Mouse (Mus musculus) macrophage (primary cell): ENCODE measurements at regions not wholly inside any gene's neighbourhood (a gene's known extent, or its start where the extent isn't known, plus 50 kb on each side); places are given as distances from the start of the nearest gene placed in this dataset.
"Not testable (repeated sequence)": the region's sequence is repeated elsewhere in the genome, so short reads cannot be mapped to it uniquely, and the experiment has no call there.

ENCODE experiments used
- H3K27ac ChIP-seq: fragments of 350-480 bp; formaldehyde crosslinking; 2 replicates; pipeline ENCODE4 v1.9.0; 2021
- H3K36me3 ChIP-seq: fragments of 350-480 bp; formaldehyde crosslinking; 2 replicates; pipeline ENCODE4 v1.9.0; 2021; ENCODE audit errors: inconsistent target
- H3K4me3 ChIP-seq: fragments of 350-480 bp; formaldehyde crosslinking; 2 replicates; pipeline ENCODE4 v1.9.0; 2021; ENCODE audit errors: inconsistent target
- H3K79me2 ChIP-seq: fragments of 350-480 bp; formaldehyde crosslinking; 2 replicates; pipeline ENCODE4 v1.9.0; 2021; ENCODE audit errors: inconsistent target
- WGBS: methylation state at CpG from one replicate; pipeline ENCODE4 v1.1.7; 2026; ENCODE audit warnings: inconsistent platforms; ENCODE audit not compliant: missing documents; 5-methylcytosine and 5-hydroxymethylcytosine counted together

- Histone ChIP-seq H3K27ac (no peak overlapping the region), H3K36me3 (no peaks in the 10 kb centered on the region), H3K4me3 (no peak overlapping the region), H3K79me2 (no peaks in the 10 kb centered on the region)
- 15% methylated on average over 13 of the region's 13 CpGs for WGBS
These were observed 54.4 kb upstream of the Lrpprc start for GRCm38 (mm10) chr17:84844950-84845349.

- Histone ChIP-seq H3K36me3 (no peaks in the 10 kb centered on the region), H3K4me3 (no peak overlapping the region), H3K27ac (no peak overlapping the region), H3K79me2 (no peaks in the 10 kb centered on the region)
- 90% methylated on average over 9 of the region's 9 CpGs for WGBS
These were observed 55.6 kb upstream of the Lrpprc start for GRCm38 (mm10) chr17:84846141-84846540.

DNA sequence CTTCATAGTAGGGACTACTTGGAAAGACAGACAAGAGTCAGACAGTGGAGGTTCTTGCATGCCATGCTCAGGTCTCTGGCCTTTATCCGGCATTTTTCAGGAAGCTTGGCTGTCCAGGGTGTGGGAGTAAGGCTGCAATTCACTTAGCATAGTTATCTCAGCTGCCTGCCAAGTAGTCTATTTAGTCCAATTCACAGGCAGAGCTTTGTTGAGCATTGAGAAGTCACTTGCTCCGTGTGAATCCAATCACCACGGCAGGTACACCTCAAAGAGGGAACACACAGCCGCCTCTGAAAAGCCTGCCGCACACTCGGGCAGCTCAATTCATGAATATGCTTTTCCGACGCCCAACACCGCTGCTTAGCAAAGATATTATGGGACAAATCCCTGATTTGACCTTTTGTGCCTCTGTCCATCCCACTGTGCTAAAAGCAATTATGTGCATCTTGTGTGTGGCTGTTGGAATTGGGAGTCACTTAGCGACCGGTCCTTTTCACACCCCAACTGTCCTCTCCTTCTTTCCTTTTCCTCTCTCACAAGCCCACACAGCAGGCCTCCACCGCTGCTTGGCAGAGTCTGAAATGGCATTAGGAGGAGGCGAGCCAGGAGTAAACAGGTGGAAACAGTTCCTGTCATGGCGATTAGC lies 57.9 kb upstream of the Lrpprc start:
- no peaks in the 10 kb centered on the region for H3K36me3 ChIP-seq
- H3K79me2 ChIP-seq: no peaks in the 10 kb centered on the region
- H3K4me3 ChIP-seq: no peak overlapping the region
- H3K27ac ChIP-seq: no peak overlapping the region
- WGBS: 92% methylated on average over 9 of the region's 14 CpGs

DNA sequence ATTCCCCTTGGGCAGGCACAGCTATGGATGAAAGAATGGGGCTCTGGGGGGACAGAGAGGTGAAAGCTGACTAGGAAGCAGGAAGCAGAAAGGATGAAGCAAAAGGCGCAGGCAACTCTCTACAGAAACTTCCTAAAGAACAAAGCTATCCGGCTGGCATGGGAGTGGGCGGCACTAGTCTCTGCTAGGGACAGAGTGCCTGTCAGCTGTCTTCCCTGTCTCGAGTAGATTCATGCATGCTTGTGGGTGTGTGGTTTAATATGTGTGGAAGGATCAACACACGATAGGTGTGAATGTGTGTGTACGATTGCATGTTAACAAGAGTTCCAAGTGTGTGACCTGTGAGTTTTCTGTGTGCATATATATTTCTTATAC lies 58.4 kb upstream of the Lrpprc start:
- H3K4me3 ChIP-seq: no peak overlapping the region
- H3K27ac ChIP-seq: no peak overlapping the region
- 89% methylated on average over 6 of the region's 6 CpGs for WGBS
- H3K36me3 ChIP-seq: no peaks in the 10 kb centered on the region
- no peaks in the 10 kb centered on the region for H3K79me2 ChIP-seq

GRCm38 (mm10) chr17:84850464-84850863 lies 59.9 kb upstream of the Lrpprc start:
- no peaks in the 10 kb centered on the region for H3K36me3 ChIP-seq
- no peak overlapping the region for H3K27ac ChIP-seq
- WGBS: 20% methylated on average over 5 of the region's 5 CpGs

DNA sequence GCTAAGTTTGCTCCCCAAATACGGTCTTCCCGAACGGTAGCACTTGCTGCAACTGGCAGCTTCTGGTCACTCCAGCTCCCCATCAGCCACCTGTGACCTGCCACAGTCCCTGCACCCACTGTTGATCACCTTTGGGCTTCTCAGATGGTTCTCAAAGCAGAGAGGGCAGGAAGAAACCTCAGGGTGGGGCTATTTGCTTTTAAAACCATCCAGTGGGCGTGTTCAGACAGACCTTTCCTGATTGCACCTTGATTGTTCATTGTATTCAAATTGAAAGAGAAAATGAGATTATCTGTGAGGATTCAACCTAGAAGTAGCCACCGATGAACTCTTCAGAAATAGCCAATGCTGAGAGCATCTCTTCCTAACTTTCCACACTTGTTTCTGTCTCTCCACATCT lies 60.3 kb upstream of the Lrpprc start:
- 71% methylated on average over 5 of the region's 5 CpGs for WGBS
- Histone ChIP-seq H3K4me3 (no peak overlapping the region), H3K79me2 (no peaks in the 10 kb centered on the region), H3K36me3 (no peaks in the 10 kb centered on the region), H3K27ac (no peak overlapping the region)

More at GRCm38 (mm10) chr17:84850464-84850863, 59.9 kb upstream of the Lrpprc start:
- Histone ChIP-seq H3K79me2 (no peaks in the 10 kb centered on the region), H3K4me3 (no peak overlapping the region)

DNA sequence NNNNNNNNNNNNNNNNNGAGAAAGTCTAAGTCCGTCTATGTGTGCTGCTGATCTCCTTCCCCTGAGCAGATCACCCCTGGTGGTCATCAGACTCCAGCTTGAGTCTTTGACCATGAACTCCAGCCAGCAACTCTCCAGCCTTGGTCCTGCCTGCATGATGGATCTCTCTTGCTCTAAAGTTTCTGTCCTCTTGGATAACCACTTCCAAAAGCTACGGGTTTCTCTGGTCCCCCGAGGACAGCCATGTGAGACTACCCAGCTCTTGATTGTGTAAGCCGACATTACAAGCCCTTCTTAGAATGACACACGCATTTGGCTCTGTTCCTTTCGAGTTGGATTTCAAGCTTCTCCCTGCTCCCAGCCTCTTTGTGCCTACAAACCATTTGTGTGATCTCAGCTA lies 66.4 kb upstream of the Lrpprc start:
- Histone ChIP-seq H3K27ac (no peak overlapping the region), H3K4me3 (no peak overlapping the region), H3K36me3 (no peaks in the 10 kb centered on the region), H3K79me2 (no peaks in the 10 kb centered on the region)
- WGBS: 85% methylated on average over 6 of the region's 6 CpGs

GRCm38 (mm10) chr17:84858830-84859229 lies 68.2 kb upstream of the Lrpprc start:
- no peaks in the 10 kb centered on the region for H3K36me3 ChIP-seq
- no peak overlapping the region for H3K4me3 ChIP-seq
- H3K79me2 ChIP-seq: no peaks in the 10 kb centered on the region
- 48% methylated on average over 4 of the region's 4 CpGs for WGBS
- no peak overlapping the region for H3K27ac ChIP-seq

- H3K36me3 ChIP-seq: no peaks in the 10 kb centered on the region
- WGBS: 5% methylated on average over 8 of the region's 8 CpGs
- no peak overlapping the region for H3K4me3 ChIP-seq
- H3K79me2 ChIP-seq: no peaks in the 10 kb centered on the region
- H3K27ac ChIP-seq: peak overlapping the region; percentile 12; the same call in 1 of the 2 replicates
These were observed 69.3 kb upstream of the Lrpprc start for GRCm38 (mm10) chr17:84859916-84860315.

DNA sequence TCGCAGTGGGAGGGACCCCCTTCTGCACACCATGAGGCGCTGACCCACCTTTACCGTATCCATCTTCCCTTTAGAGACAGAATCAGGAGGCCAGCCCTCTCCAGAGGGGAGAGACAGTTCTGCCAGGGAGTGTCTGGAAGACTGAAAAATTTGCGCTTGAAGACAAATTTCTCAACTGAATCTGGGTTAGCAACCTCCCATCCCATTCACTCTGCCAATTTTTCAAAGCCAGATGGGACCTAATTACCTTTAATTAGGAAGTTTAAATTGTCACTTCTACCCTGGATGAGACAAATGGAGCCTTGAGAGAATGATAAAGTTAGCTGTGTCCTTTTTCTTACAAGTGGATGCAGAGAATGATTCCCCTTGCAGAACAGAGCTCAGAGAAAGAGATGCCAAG lies 70.2 kb upstream of the Lrpprc start:
- H3K4me3 ChIP-seq: no peak overlapping the region
- no peaks in the 10 kb centered on the region for H3K79me2 ChIP-seq
- H3K27ac ChIP-seq: no peak overlapping the region
- WGBS: 87% methylated on average over 4 of the region's 4 CpGs
- H3K36me3 ChIP-seq: no peaks in the 10 kb centered on the region

- not testable (repeated sequence) for H3K36me3 ChIP-seq, H3K27ac ChIP-seq, H3K79me2 ChIP-seq, H3K4me3 ChIP-seq
These were observed 73.6 kb upstream of the Lrpprc start for GRCm38 (mm10) chr17:84864231-84864630.

- 31% methylated on average over 2 of the region's 2 CpGs for WGBS
- no peaks in the 10 kb centered on the region for H3K36me3 ChIP-seq
- H3K27ac ChIP-seq: no peak overlapping the region
- no peaks in the 10 kb centered on the region for H3K79me2 ChIP-seq
- no peak overlapping the region for H3K4me3 ChIP-seq
These were observed 74.6 kb upstream of the Lrpprc start for GRCm38 (mm10) chr17:84865158-84865557.

DNA sequence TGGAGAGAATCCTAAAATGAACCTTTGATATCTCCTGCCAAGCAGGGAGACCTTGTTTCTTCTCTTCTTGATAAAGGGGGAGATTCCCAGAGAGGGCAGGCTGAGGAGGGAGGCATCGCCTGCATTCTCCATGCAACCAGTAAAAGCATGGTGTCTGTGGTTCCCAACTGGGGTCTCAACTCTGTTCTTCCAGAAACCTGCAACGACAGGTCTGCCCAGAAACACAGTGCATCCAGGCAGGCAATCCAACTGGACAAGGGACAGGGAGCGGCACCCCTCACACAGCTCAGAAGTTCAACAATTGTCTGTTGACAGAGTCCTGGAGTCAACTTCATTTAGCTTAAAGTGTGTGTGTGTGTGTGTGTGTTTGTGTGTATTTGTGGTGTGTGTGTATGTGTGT lies 75.0 kb upstream of the Lrpprc start:
- Histone ChIP-seq H3K4me3 (no peak overlapping the region), H3K27ac (no peak overlapping the region), H3K36me3 (no peaks in the 10 kb centered on the region), H3K79me2 (no peaks in the 10 kb centered on the region)
- 92% methylated on average over 3 of the region's 3 CpGs for WGBS

GRCm38 (mm10) chr17:84869074-84869722 lies 78.6 kb upstream of the Lrpprc start:
- H3K4me3 ChIP-seq: no peak overlapping the region
- H3K27ac ChIP-seq: no peak overlapping the region
- WGBS: 94% methylated on average over 3 of the region's 3 CpGs
- no peaks in the 10 kb centered on the region for H3K79me2 ChIP-seq
- H3K36me3 ChIP-seq: no peaks in the 10 kb centered on the region

DNA sequence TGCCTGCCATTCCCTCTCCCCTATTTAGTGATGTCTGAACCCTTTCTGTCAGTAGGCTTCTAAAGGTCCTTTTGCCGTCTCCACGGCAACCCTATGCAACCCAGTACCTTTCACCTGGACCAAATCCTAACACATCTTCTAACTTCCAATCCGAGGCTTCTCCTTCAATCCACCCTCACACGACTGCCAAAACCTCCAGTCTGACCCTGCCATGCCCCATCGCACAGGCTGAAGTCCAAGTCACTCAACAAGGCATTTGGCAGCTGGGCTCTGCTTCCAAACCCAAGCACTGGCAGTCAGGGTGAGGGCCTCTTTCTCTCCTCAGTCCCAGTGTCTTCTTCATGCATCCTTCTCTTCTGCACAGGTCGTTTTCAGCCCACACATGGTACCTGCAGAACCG lies 83.0 kb upstream of the Lrpprc start:
- 88% methylated on average over 7 of the region's 7 CpGs for WGBS
- Histone ChIP-seq H3K27ac (no peak overlapping the region), H3K79me2 (no peaks in the 10 kb centered on the region), H3K36me3 (no peaks in the 10 kb centered on the region), H3K4me3 (no peak overlapping the region)

GRCm38 (mm10) chr17:84874494-84874893 lies 82.0 kb upstream of the Ppm1b start:
- Histone ChIP-seq H3K27ac (no peak overlapping the region), H3K4me3 (no peak overlapping the region), H3K79me2 (no peaks in the 10 kb centered on the region), H3K36me3 (no peaks in the 10 kb centered on the region)
- WGBS: 93% methylated on average over 6 of the region's 6 CpGs
